Mouse (Mus musculus) heart, adult 2 months (tissue): ENCODE data around the gene Pigf.

Experiments
- CTCF ChIP-seq: fragments of 200-600 bp; IDR thresholded peaks from 2 replicates; pipeline ENCODE4 v1.8.1; 2022; ENCODE audit warnings: antibody characterized with exemption, mild to moderate bottlenecking, moderate library complexity
- EP300 ChIP-seq: fragments of 200-500 bp; IDR thresholded peaks from 2 replicates; pipeline ENCODE4 v1.6.1; 2011; ENCODE audit warnings: low read depth, low read length, control low read depth; ENCODE audit not compliant: insufficient read depth
- POLR2A ChIP-seq: fragments of 200-500 bp; IDR thresholded peaks from 2 replicates; pipeline ENCODE4 v1.6.1; 2011; ENCODE audit warnings: mild to moderate bottlenecking, low read depth, low read length, control low read depth; ENCODE audit not compliant: insufficient read depth

DNA sequence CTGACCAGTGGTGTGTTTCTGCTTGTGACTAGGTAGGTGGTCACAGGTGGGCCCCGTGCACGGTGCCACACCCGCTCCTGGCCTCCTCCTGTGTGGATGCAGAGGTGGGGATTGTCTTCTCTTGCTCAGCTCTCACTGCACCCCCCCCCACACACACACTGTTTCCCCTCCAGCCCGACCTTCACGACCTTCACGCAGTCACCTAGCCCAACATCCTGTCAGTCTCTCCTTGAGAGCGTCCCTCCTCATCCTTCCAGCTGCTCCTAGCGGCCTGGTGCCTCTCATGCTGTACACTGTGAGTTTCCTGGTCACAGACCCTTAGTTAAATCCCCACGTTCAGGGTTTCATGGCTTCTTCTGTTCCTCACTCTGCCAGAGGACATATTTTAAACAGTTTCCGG lies 48.8 kb downstream of the Pigf start:
- TF ChIP-seq CTCF (no peak), POLR2A (no peak), EP300 (no peak)
